Mouse (Mus musculus) midbrain, embryonic 12.5 days (tissue): ENCODE data around the gene Smoc1. TPM values are rescaled to one million over a fixed set of nuclear protein-coding genes. Genes with fewer than 3 reads are reported as not detected.

Experiments used
- ATAC-seq: fragments of 200-750 bp; cut with Nextera tagmentation; 2 replicates; pipeline ENCODE4 v1.8.0; 2017; ENCODE audit warnings: low read depth, moderate TSS enrichment, moderate library complexity; ENCODE audit not compliant: low FRiP score
- H3K27ac ChIP-seq: fragments of 300-500 bp; sonication (generic); replicated peaks from 2 replicates; pipeline ENCODE4 v1.5.1; 2016; ENCODE audit warnings: mild to moderate bottlenecking
- H3K27me3 ChIP-seq: fragments of 300-500 bp; sonication (generic); 2 replicates; pipeline ENCODE4 v1.6.1; 2016; ENCODE audit warnings: mild to moderate bottlenecking
- H3K36me3 ChIP-seq: fragments of 300-500 bp; sonication (generic); 2 replicates; pipeline ENCODE4 v1.6.1; 2016
- H3K4me1 ChIP-seq: fragments of 300-500 bp; sonication (generic); 2 replicates; pipeline ENCODE4 v1.6.1; 2016
- H3K4me2 ChIP-seq: fragments of 300-500 bp; sonication (generic); replicated peaks from 2 replicates; pipeline ENCODE4 v1.6.1; 2016; ENCODE audit warnings: mild to moderate bottlenecking, moderate library complexity
- H3K4me3 ChIP-seq: fragments of 300-500 bp; sonication (generic); 2 replicates; pipeline ENCODE4 v1.5.1; 2016; ENCODE audit warnings: mild to moderate bottlenecking
- H3K9ac ChIP-seq: fragments of 300-500 bp; sonication (generic); replicated peaks from 2 replicates; pipeline ENCODE4 v1.6.1; 2016; ENCODE audit warnings: mild to moderate bottlenecking, moderate library complexity
- H3K9me3 ChIP-seq: fragments of 300-500 bp; sonication (generic); 2 replicates; pipeline ENCODE4 v1.6.1; 2016; ENCODE audit warnings: mild to moderate bottlenecking
- WGBS: fragments of 180-500 bp; shearing (Covaris S2); methylation state at CpG from one replicate; pipeline ENCODE4 v1.1.7; 2016; 5-methylcytosine and 5-hydroxymethylcytosine counted together
- polyA plus RNA-seq: library from polyadenylated mRNA; unstranded; fragments of >200 nt; fragmentation: Nextera tagmentation; extraction: Ambion mirVana; gene quantifications from 2 replicates; pipeline ENCODE4 v1.2.1, GENCODE M21; 2016

The Smoc1 gene
- polyA plus RNA-seq, 1 experiment from 2014 or later: 32.0 TPM

- H3K27me3 ChIP-seq: peaks cover 17% of the 10 kb centered on the region
- WGBS: 91% methylated on average over 6 of the region's 6 CpGs
- H3K9ac ChIP-seq: no peak overlapping the region
- H3K9me3 ChIP-seq: no peaks in the 10 kb centered on the region
- no peak overlapping the region for H3K27ac ChIP-seq
- H3K4me2 ChIP-seq: no peak overlapping the region
- no peak for ATAC-seq
- H3K36me3 ChIP-seq: peaks cover 5% of the 10 kb centered on the region; the same call in 1 of the 2 replicates
- peaks cover 21% of the 10 kb centered on the region for H3K4me1 ChIP-seq
- no peak overlapping the region for H3K4me3 ChIP-seq
Measured at GRCm38 (mm10) chr12:81139463-81139862, 112.9 kb downstream of the Smoc1 start.

DNA sequence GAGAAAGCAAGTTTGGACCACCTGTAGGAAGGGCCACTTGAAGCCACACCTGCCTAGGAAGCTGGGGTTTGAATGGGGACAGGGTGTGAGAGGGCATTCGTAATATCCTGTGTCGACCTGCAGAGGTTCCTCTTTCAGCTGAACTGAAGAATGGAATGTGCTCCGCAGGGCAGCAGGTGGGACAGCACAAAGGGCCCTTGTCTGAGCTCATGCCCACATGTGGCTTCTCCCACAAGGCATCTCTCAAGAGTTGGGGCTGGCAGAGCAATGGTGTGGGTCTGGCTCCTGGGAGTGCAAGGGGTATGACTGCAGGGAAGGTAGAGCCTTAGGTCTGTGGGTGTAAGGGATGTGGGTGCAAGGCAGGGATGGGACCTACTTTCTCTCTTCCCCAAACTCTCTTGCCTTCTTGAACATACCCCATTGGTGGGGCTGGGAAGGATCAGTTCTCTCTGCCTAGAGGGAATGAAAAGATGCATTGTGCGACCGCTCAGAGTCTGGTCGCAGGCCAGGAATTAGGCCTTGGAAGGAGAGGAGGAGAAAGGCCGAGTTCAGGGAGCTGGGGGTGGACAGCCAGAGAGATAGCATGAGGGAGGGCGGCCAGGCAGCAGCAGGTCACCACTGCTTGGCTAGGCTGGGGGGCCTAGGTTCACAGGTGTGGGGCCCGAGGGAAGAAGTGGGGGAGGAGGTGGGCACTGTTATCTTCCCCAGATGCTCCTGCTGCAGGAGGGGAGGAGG is 114.2 kb downstream of the Smoc1 start:
- Histone ChIP-seq H3K4me2 (no peak overlapping the region), H3K27ac (no peak overlapping the region), H3K4me1 (peaks cover 22% of the 10 kb centered on the region), H3K27me3 (peaks cover 27% of the 10 kb centered on the region), H3K9me3 (no peaks in the 10 kb centered on the region), H3K4me3 (no peak overlapping the region), H3K9ac (no peak overlapping the region), H3K36me3 (peaks cover 5% of the 10 kb centered on the region; the same call in 1 of the 2 replicates)
- ATAC-seq: 0 out of 2 replicates have a peak, but pooled peaks have one; percentile 19
- WGBS: 36% methylated on average over 9 of the region's 9 CpGs

DNA sequence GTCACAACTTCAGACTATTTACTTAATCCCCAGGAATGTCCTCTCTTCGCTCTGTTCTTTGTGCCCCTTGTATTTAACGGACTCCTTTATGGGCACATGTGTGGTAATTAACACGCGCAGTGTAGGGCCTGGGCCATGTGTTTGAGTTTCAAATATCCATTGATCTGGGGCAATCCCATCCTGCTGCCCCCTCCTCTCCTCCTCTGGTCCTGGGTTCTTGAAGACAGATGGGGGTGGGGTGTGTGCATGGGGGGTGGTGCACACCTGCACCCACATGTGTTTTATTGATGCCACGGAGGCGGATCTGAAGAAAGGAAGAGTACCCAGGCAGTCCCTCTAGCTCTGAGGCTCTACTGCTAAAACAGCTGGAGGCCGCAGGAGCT is 114.7 kb downstream of the Smoc1 start:
- WGBS: 31% methylated on average over 7 of the region's 7 CpGs
- H3K27me3 ChIP-seq: peaks cover 27% of the 10 kb centered on the region
- H3K9me3 ChIP-seq: no peaks in the 10 kb centered on the region
- peaks cover 5% of the 10 kb centered on the region; the same call in 1 of the 2 replicates for H3K36me3 ChIP-seq
- no peak overlapping the region for H3K4me3 ChIP-seq
- no peak overlapping the region for H3K9ac ChIP-seq
- ATAC-seq: peak; percentile 47; the same call in 1 of the 2 replicates
- H3K4me2 ChIP-seq: no peak overlapping the region
- H3K4me1 ChIP-seq: peaks cover 28% of the 10 kb centered on the region
- no peak overlapping the region for H3K27ac ChIP-seq

GRCm38 (mm10) chr12:81142231-81142630 is 115.6 kb downstream of the Smoc1 start:
- Histone ChIP-seq H3K9ac (no peak overlapping the region), H3K4me3 (no peak overlapping the region), H3K27me3 (peaks cover 27% of the 10 kb centered on the region), H3K27ac (no peak overlapping the region), H3K36me3 (peaks cover 5% of the 10 kb centered on the region; the same call in 1 of the 2 replicates), H3K4me1 (peaks cover 34% of the 10 kb centered on the region), H3K4me2 (no peak overlapping the region), H3K9me3 (no peaks in the 10 kb centered on the region)
- no peak for ATAC-seq
- 85% methylated on average over 3 of the region's 3 CpGs for WGBS

GRCm38 (mm10) chr12:81144201-81144600 is 117.6 kb downstream of the Smoc1 start:
- H3K27ac ChIP-seq: no peak overlapping the region
- no peak overlapping the region for H3K4me3 ChIP-seq
- ATAC-seq: no peak
- H3K36me3 ChIP-seq: no peaks in the 10 kb centered on the region
- H3K9ac ChIP-seq: no peak overlapping the region
- WGBS: 38% methylated on average over 10 of the region's 10 CpGs
- no peaks in the 10 kb centered on the region for H3K9me3 ChIP-seq
- H3K4me2 ChIP-seq: no peak overlapping the region
- H3K27me3 ChIP-seq: peaks cover 42% of the 10 kb centered on the region
- H3K4me1 ChIP-seq: peaks cover 34% of the 10 kb centered on the region

- peak; percentile 83 for ATAC-seq
- Histone ChIP-seq H3K4me1 (peaks cover 19% of the 10 kb centered on the region), H3K9ac (no peak overlapping the region), H3K4me3 (no peak overlapping the region), H3K27ac (peak overlapping the region; percentile 58), H3K4me2 (no peak overlapping the region), H3K27me3 (peaks cover 53% of the 10 kb centered on the region), H3K36me3 (no peaks in the 10 kb centered on the region), H3K9me3 (no peaks in the 10 kb centered on the region)
- 15% methylated on average over 10 of the region's 10 CpGs for WGBS
Measured at GRCm38 (mm10) chr12:81146417-81147180, 120.0 kb downstream of the Smoc1 start.

GRCm38 (mm10) chr12:81147956-81148355 is 121.3 kb downstream of the Smoc1 start:
- H3K27me3 ChIP-seq: peaks cover 41% of the 10 kb centered on the region

DNA sequence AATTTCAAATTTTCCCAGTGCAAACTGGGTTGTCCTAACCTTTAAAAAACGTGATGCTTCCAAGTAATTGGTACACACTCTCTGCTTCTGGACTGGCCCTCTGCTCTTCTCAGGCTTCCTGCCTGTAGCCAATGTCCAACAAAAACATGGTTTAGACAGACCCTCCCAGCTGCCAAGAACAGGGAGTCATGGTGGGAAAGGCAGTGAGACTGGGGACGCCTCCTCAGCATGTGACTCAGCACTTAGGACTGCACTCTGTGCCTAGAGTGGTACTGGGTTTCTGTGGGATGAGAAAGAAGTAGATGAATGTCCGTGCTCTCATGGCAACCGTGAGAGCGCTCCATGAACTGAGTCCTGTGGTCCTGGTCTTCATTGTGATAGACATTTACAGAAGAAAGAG is 124.3 kb downstream of the Smoc1 start:
- H3K9ac ChIP-seq: no peak overlapping the region
- WGBS: 89% methylated on average over 5 of the region's 5 CpGs
- H3K4me2 ChIP-seq: no peak overlapping the region
- no peak overlapping the region for H3K27ac ChIP-seq
- no peaks in the 10 kb centered on the region for H3K9me3 ChIP-seq
- peaks cover 28% of the 10 kb centered on the region for H3K27me3 ChIP-seq
- no peak overlapping the region for H3K4me3 ChIP-seq
- peaks cover 15% of the 10 kb centered on the region; the same call in 1 of the 2 replicates for H3K36me3 ChIP-seq
- ATAC-seq: no peak
- peaks cover 11% of the 10 kb centered on the region for H3K4me1 ChIP-seq

More at GRCm38 (mm10) chr12:81147956-81148355, 121.3 kb downstream of the Smoc1 start:
- Histone ChIP-seq H3K36me3 (0 out of 2 replicates have a peak, but pooled peaks cover 9% of the 10 kb centered on the region), H3K4me3 (no peak overlapping the region), H3K27ac (no peak overlapping the region), H3K4me2 (no peak overlapping the region), H3K9ac (no peak overlapping the region), H3K9me3 (no peaks in the 10 kb centered on the region), H3K4me1 (peaks cover 17% of the 10 kb centered on the region)
- no peak for ATAC-seq
- WGBS: over 99% methylated on average over 6 of the region's 6 CpGs

- H3K4me1 ChIP-seq: no peaks in the 10 kb centered on the region
- H3K27me3 ChIP-seq: peaks cover 28% of the 10 kb centered on the region
- no peak overlapping the region for H3K9ac ChIP-seq
- no peaks in the 10 kb centered on the region for H3K9me3 ChIP-seq
- 59% methylated on average over 2 of the region's 2 CpGs for WGBS
- no peak overlapping the region for H3K4me2 ChIP-seq
- no peak for ATAC-seq
- H3K36me3 ChIP-seq: peaks cover 15% of the 10 kb centered on the region; the same call in 1 of the 2 replicates
- H3K4me3 ChIP-seq: no peak overlapping the region
- no peak overlapping the region for H3K27ac ChIP-seq
Measured at GRCm38 (mm10) chr12:81152082-81152481, 125.5 kb downstream of the Smoc1 start.

DNA sequence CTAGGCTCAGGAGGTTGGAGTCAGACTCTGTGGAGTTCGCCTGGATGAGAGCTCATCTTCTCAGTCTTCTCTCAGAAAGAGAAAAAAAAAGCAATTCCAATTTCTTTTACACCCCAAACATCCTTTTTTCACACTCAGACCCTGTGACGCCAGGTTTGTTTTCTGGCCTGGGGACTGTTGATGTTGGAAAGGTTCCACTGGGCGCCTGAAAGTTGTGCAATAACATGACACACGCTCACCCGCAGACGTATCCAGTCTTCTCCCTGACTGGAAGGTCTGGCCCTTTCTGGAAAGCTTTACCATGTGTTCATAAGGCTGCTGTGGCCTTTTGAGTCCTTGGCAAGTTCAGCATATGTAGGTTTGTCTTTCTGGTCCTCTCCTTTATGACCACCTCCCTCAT is 129.1 kb downstream of the Smoc1 start:
- no peak for ATAC-seq
- Histone ChIP-seq H3K9me3 (no peaks in the 10 kb centered on the region), H3K27me3 (0 out of 2 replicates have a peak, but pooled peaks cover 4% of the 10 kb centered on the region), H3K4me1 (no peaks in the 10 kb centered on the region), H3K27ac (no peak overlapping the region), H3K36me3 (peaks cover 15% of the 10 kb centered on the region; the same call in 1 of the 2 replicates), H3K4me2 (no peak overlapping the region), H3K4me3 (no peak overlapping the region), H3K9ac (no peak overlapping the region)
- WGBS: 84% methylated on average over 6 of the region's 6 CpGs

DNA sequence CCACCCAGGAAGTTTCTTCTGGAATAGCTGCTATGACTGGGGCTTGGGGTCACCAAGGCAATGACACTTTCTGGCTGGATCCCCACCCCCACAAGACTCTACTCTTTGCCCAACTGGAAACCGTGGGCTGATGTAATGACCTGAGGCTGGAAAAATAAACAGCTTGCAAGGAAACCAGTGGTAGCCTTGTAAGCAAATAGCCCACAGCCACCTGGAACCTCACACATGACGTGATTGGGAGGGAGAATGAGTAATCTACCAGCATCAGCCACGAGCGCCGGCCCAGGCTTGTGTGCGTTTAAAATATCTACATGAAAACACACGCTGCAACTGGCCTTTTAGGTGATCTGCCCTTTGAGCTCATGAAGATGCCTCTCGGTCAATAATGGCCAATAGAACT is 130.2 kb downstream of the Smoc1 start:
- H3K4me2 ChIP-seq: no peak overlapping the region
- no peaks in the 10 kb centered on the region for H3K4me1 ChIP-seq
- H3K27me3 ChIP-seq: no peaks in the 10 kb centered on the region
- H3K9me3 ChIP-seq: no peaks in the 10 kb centered on the region
- H3K4me3 ChIP-seq: no peak overlapping the region
- peaks cover 15% of the 10 kb centered on the region; the same call in 1 of the 2 replicates for H3K36me3 ChIP-seq
- ATAC-seq: no peak
- H3K27ac ChIP-seq: no peak overlapping the region
- H3K9ac ChIP-seq: no peak overlapping the region
- WGBS: 83% methylated on average over 8 of the region's 8 CpGs

GRCm38 (mm10) chr12:81159947-81160346 is 133.3 kb downstream of the Smoc1 start:
- ATAC-seq: no peak
- Histone ChIP-seq H3K4me3 (no peak overlapping the region), H3K4me2 (no peak overlapping the region), H3K9ac (no peak overlapping the region), H3K9me3 (no peaks in the 10 kb centered on the region), H3K4me1 (no peaks in the 10 kb centered on the region), H3K27me3 (no peaks in the 10 kb centered on the region), H3K27ac (no peak overlapping the region), H3K36me3 (no peaks in the 10 kb centered on the region)
- 83% methylated on average over 2 of the region's 2 CpGs for WGBS
